Mouse (Mus musculus) gastrocnemius, adult 2 months (tissue): ENCODE measurements around the gene Galnt9. TPM values are rescaled to one million over a fixed set of nuclear protein-coding genes. Genes with fewer than 3 reads are reported as not detected.
A peak's percentile ranks its signal among the peaks of the same experiment; 100 is the strongest.

Experiments used
- DNase-seq: peaks from one replicate; pipeline ENCODE4 v3.0.0; 2022
- H3K27ac ChIP-seq: fragments of 200-600 bp; 2 replicates; pipeline ENCODE4 v1.8.1; 2022; ENCODE audit warnings: mild to moderate bottlenecking
- H3K4me3 ChIP-seq: fragments of 200-600 bp; 2 replicates; pipeline ENCODE4 v1.8.1; 2022; ENCODE audit warnings: mild to moderate bottlenecking, moderate library complexity
- CTCF ChIP-seq: fragments of 200-600 bp; IDR thresholded peaks from 2 replicates; pipeline ENCODE4 v1.8.1; 2022; ENCODE audit warnings: antibody characterized with exemption, mild to moderate bottlenecking, moderate library complexity
- intact Hi-C: fragments of 180-260 bp; cut with DNase I; formaldehyde crosslinking; loops from one replicate; pipeline ENCODE4 v1.15.1; 2025
- microRNA-seq: library from miRNA; unstranded; fragments of <30 nt; microRNA quantifications from one replicate; pipeline ENCODE4 v1.2.0, GENCODE M21; 2021
- total RNA-seq, 2 experiments: library from RNA; stranded (reverse); gene quantifications; 2 replicates each; pipeline ENCODE4 v1.2.3; 2021

Galnt9 gene
- total RNA-seq, 2 experiments from 2014 or later, result not detected

DNA sequence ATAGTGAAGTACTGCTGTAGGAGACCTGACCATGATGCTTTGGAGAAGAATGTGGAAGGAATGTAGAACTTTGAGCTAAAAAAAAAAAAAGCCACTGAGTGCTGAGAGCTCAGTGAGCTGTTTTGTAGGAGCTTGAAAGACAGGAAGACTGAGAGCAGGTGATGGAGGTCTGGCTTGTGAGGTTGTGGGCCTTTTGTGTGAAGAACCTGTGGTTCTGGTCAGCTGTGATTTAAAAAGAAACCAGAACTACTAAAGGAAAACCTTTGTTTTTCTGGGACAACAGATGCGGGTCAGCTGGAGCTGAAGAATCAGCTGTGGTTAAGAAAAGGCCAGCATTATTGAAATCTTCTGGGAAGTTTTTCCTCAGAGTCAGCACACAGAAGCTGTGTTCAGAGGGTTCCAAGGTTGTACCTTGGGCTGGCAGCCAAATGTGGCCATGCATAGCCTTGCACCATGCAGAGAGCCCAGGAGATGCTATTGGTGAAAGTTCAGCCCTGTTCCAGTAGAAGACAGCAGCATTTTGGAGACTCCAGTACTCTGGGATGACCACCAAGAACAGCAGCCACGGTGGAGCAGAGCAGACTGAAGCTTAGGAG, 85.5 kb downstream of the Galnt9 start:
- TF ChIP-seq CTCF, result no peak
- Histone ChIP-seq H3K4me3 (no peak overlapping the region), H3K27ac (no peak overlapping the region)
- intact Hi-C loops, result no loop called here
- DNase-seq, result no peak

DNA sequence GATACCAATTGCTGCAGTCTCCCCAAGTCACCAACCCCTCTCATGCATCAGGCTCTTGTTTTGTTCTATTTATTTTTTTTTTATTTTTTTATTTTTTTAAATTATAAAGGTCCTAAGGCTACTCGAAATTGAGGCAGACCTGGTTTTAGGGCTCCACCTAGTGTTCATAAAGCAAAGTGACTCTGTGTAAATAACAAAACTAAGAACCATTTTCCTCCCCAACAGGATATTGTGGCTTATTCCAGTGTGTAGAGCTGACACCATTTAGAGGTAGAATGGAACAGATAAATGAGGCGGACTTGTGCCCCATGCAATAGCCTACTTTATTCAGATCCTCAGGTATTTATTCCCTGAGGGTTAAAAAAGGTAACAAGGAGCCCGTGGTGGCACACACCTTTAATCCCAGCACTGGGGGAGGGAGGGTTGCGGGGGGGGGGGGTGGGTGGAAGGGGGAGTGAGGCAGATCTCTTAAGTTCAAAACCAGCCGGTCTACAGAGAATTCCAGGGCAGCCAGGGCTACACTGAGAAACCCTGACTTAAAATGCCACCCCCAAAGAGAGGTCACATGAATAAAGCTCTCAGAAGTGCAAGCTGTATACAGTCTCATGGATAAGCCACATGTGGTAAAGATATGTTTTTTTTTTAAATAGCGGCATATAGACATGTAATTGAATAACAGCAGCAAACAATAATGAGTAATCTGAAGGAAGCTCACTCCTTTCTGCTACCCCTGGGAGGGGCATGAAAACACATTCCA, 92.0 kb downstream of the Galnt9 start:
- TF ChIP-seq CTCF, result peak; percentile 84
- DNase-seq, result no peak
- intact Hi-C loops, result loop anchor here (1.0 kb wide), 2 partner anchors 141 to 279 kb away; no protein-coding TSS in a partner anchor
- Histone ChIP-seq H3K27ac (no peak overlapping the region), H3K4me3 (no peak overlapping the region)

DNA sequence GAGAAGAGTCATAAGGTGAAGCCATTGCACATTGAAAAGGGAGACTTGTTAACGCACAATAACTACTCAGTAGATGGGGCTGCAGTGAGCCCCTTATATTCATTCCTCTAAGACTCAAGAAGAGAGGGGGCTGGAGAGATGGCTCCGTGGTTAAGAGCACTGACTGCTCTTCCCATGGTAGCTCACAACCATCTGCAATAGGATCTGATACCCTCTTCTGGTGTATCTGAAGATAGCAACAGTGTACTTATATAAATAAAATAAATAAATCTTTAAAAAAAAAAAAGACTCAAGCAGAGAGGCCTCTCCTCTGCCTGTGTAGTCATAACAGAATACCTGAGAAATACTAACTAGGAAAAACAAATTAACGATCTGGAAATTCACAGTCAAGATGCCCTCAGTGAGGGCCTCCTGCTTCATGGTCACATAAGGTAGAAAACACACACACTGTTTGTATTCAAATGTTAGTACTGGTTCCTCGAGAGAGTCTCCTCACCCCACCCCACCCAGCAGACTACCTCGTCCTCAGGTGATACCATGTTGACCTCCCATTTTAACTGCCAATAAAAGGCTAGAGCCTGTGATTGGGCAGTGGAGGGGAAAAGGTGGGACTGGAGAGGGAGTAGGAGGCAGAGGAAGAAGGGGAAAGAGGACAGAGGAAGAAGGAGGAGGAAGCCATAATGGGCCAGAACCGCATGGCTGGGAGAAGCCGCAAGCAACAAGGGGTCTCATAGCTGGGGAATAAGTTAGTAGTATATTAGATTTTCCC, 94.3 kb downstream of the Galnt9 start:
- intact Hi-C loops, result no loop called here
- no peak for DNase-seq
- H3K27ac ChIP-seq, result no peak overlapping the region
- no peak for TF ChIP-seq CTCF
- no peak overlapping the region for H3K4me3 ChIP-seq

DNA sequence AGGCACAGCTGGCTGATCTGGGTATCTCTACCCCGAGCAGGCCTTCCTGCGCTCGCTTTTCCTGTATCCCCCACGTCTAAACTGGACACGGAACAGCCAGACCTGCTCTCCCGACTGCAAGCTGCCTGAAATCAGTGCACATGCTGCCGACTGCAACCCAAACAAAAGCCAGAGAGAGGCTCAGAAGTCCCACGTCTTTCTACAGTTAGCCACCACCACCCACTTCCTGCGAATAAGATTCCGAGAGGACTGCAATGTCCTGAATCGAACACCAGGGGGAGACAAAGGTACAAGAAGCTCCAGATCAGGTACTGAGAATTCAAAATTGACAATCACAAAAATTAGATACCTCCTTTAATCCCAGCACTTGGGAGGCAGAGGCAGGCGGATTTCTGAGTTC, 95.3 kb downstream of the Galnt9 start:
- no peak overlapping the region for H3K27ac ChIP-seq
- intact Hi-C loops, result no loop called here
- peak; percentile 88 for TF ChIP-seq CTCF
- H3K4me3 ChIP-seq, result peak overlapping the region; percentile 52
- DNase-seq, result peak; percentile 53

DNA sequence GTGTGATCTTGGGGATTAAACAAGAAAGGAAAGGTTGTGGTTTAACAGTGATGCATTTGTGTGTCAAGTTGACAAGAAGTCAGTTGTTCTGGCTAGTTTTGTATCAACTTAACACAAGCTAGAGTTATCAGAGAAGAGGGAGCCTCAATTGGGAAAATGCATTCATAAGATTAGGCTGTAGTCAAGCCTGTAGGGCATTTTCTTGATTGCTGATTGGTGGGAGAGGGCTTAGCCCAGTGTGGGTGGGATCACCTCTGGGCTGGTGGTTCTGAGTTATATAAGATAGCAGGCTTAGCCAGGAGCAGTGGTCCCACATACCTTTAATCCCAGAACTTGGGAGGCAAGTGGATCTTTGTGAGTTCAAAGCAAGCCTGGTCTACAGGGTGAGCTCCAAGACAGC, 102.2 kb downstream of the Galnt9 start:
- Histone ChIP-seq H3K27ac (no peak overlapping the region), H3K4me3 (no peak overlapping the region)
- intact Hi-C loops, result no loop called here
- no peak for TF ChIP-seq CTCF
- no peak for DNase-seq

DNA sequence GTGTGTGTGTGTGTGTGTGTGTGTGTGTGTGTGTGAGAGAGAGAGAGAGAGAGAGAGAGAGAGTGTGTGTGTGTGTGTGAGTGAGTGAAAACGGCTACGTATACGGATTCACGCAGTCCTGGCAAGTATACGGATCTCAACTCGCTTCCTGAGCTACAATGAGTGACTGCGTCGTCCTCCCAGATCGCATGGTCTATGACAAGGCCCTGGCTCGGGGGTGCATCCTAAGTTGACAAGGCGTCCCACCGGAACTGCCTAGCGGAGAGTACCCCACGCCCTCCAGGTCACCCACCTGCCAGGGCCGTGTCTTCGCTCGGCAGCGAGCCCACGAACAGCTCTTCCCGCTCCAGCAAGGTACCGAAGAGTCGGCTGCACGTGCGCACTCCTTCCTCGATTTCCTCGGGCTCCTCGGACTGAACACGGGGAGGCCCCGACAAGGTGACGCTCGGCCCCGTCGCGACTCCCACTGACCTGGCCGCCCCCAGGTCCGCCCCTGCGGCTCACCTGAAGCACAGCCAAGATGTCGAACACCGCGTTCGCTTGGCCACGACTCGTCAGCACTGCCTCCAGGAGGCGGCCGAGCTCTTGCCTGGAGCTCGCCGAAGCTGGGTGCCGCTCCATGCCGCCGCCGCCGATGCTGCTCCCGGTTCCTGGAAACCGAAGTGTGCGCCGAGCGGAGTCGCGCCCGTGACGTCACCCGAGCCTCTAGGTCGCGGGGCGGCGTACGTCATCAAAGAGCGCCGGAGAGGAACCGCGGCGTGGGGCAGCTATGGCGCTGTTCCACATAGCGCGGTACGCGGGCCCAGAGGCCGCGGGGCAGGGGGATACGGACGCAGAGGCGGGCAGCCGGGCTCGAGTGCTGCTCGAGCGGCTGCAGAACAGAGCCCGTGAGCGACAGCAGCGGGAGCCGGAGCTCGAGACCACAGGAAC, 108.8 kb downstream of the Galnt9 start, which contains the start of the genes Noc4l and Ddx51:
Gene Noc4l (minus strand): TSS at position 699 of the 930 bp plus-strand sequence.
Gene Ddx51 (plus strand): TSS at position 733 of the 930 bp plus-strand sequence.
- H3K27ac ChIP-seq, result peak within 1 kb of the TSS; percentile 92
- peak; percentile 3; the same call in 1 of the 2 replicates for TF ChIP-seq CTCF
- intact Hi-C loops, result loop anchor here (5.0 kb wide), 1 partner anchor 619 kb away; no protein-coding TSS in a partner anchor

DNA sequence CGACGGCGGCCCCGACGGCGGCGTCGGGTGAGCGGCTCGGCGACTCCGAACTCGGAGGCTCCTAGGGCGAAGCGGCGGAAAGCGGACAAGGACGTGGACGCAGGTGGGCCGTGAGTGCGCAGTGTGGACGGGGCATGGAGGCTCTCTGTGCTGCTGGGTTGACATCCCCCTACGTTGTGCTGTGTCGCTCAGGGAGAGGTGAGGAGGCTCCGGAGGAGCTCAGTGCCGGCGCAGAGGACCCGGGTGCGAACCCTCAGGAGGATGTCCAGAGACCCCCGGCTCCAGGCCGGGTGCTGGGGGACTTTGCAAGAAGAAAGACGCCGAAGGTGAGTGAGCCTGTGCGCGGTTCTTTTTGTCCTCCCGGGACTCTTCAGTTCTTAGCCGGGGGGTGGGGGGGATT, 109.5 kb downstream of the Galnt9 start:
- peak overlapping the region; percentile 92 for H3K27ac ChIP-seq
- intact Hi-C loops, result loop anchor here (5.0 kb wide), 1 partner anchor 619 kb away; no protein-coding TSS in a partner anchor
- TF ChIP-seq CTCF, result no peak
- H3K4me3 ChIP-seq, result peak overlapping the region; percentile 80
- DNase-seq, result no peak

More for the DNA sequence above, 108.8 kb downstream of the Galnt9 start, which contains the start of the genes Noc4l and Ddx51:
- peak; percentile 97 for DNase-seq
- peak within 1 kb of the TSS; percentile 80 for H3K4me3 ChIP-seq

DNA sequence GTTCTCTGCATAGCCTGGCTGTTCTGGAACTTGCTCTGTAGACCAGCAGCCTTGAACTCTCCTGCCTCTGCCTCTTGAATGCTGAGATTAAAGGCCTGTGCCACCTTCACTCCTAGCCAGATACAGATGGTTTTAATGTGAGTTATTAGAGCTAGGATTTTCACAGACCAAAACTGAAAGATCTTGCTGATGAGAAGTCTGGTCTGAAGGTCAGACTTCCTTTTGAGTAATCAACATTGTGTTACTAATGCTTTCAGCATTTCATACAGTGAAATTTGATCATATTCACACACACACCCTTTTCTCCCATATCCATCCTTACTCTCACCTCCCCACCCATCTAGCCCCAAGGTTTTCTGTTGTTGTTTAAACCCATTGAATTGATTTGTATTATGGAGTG, 115.5 kb downstream of the Galnt9 start:
- DNase-seq, result no peak
- no peak for TF ChIP-seq CTCF
- Histone ChIP-seq H3K4me3 (no peak overlapping the region), H3K27ac (no peak overlapping the region)
- intact Hi-C loops, result no loop called here

DNA sequence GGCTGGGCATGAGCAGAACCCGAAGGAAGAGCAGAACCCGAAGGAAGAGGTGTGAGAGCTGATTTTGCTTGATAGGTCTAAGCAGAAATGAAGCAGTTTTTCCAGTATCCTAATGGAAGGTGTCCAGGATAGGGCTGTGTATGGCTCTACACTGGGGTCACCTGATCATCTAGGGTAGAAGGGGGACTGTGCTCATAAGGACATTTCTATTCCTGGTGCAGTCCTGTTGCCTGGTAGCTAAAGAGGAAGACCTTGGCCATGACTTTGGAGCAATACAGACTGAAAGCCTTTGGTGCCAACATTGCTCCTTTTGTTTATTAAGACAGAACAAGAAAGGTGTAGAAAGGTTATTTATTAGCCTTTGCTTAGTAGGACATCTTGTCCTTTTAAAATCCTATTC, 119.9 kb downstream of the Galnt9 start:
- Histone ChIP-seq H3K27ac (no peak overlapping the region), H3K4me3 (no peak overlapping the region)
- intact Hi-C loops, result no loop called here
- DNase-seq, result no peak
- no peak for TF ChIP-seq CTCF

DNA sequence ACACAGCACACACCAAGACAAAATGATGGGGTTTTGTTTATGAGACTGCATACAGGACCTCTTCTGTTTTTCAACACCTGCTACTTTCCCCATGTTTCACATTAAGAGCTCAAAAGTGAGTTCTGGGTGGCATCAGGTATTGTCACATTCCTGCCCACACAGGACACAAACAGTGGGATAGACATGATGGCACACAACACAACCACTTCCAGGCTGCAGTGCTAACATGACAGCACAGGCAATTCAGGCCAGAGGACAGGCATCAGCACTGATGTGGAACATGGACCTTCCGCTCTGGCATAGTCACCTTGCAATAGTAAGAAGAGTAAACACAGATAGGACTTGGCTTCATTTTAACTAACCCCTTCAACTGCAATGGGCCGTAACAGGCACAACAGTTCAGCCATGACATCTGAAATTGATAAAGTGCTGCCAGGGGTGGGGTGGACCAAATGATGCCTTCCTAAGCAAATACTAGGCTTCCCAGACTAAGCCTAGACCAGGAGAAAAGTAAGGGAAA, 120.7 kb downstream of the Galnt9 start:
- no peak overlapping the region for H3K27ac ChIP-seq
- intact Hi-C loops, result no loop called here

DNA sequence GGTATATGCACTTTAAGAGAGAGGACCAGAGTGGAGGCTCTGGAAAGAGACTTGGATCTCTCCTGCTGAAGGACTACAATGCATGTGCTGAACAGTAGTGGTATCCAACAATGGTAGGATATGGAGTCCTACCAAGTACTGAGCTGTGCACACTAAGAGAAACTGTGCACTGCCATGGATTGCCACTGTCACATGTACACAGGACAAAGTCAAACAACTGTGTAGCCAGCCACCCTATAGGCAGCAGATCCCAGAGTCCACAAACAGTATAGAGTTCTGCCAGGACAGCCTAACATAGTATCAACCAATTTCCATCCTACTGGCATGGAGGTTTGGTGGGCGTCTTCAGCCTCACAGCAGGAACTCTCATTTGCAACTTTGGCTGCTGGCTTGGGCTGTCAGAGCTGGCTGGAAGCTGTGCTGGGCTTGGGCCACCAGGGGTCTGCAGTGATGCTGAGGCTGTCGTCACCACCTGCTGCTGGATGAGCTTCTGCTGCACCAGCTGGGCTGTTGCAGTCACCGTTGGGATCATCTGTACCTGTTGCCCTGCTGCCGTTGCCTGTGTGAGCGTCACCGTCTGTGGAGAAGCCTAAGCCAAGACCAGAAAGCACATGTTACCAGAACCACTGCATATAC, 121.4 kb downstream of the Galnt9 start:
- Histone ChIP-seq H3K27ac (no peak overlapping the region), H3K4me3 (no peak overlapping the region)
- no peak for TF ChIP-seq CTCF
- intact Hi-C loops, result no loop called here
- no peak for DNase-seq

More for the DNA sequence above, 120.7 kb downstream of the Galnt9 start:
- TF ChIP-seq CTCF, result no peak
- DNase-seq, result no peak
- no peak overlapping the region for H3K4me3 ChIP-seq

Small RNAs within 50 kb of the gene (microRNA-seq; reads per million reads assigned to microRNA genes)
- not detected for gene Mir7026

Other genes with a start within 250 kb of the Galnt9 start
- not detected for gene P2rx2, start 201.1 kb upstream of the Galnt9 start, total RNA-seq
- not detected for gene Lrcol1, start 199.6 kb upstream of the Galnt9 start, total RNA-seq
- 10 to 100 TPM; 32.7 to 36.8 TPM for gene Fbrsl1, start 95.9 kb upstream of the Galnt9 start, total RNA-seq
- 10 to 100 TPM; 15.1 to 15.6 TPM for gene Noc4l, start 109.1 kb downstream of the Galnt9 start, total RNA-seq
- 1 to 10 TPM; 7.3 to 9.4 TPM for gene Ddx51, start 109.1 kb downstream of the Galnt9 start, total RNA-seq
- gene Ep400, start 226.4 kb downstream of the Galnt9 start, total RNA-seq, result 10 to 100 TPM; 20.2 to 22.9 TPM
- gene Pus1, start 236.3 kb downstream of the Galnt9 start, total RNA-seq, result 10 to 100 TPM in 1 of 2 experiments, 1 to 10 TPM in 1; 8.7 to 13.8 TPM